Mouse (Mus musculus) midbrain, embryonic 12.5 days (tissue): ENCODE results near the gene Lclat1. TPM values are rescaled to one million over a fixed set of nuclear protein-coding genes. Genes with fewer than 3 reads are reported as not detected.

ENCODE experiments used
- ATAC-seq: fragments of 200-750 bp; cut with Nextera tagmentation; 2 replicates; pipeline ENCODE4 v1.8.0; 2017; ENCODE audit warnings: low read depth, moderate TSS enrichment, moderate library complexity; ENCODE audit not compliant: low FRiP score
- H3K27ac ChIP-seq: fragments of 300-500 bp; sonication (generic); replicated peaks from 2 replicates; pipeline ENCODE4 v1.5.1; 2016; ENCODE audit warnings: mild to moderate bottlenecking
- H3K27me3 ChIP-seq: fragments of 300-500 bp; sonication (generic); 2 replicates; pipeline ENCODE4 v1.6.1; 2016; ENCODE audit warnings: mild to moderate bottlenecking
- H3K36me3 ChIP-seq: fragments of 300-500 bp; sonication (generic); 2 replicates; pipeline ENCODE4 v1.6.1; 2016
- H3K4me1 ChIP-seq: fragments of 300-500 bp; sonication (generic); 2 replicates; pipeline ENCODE4 v1.6.1; 2016
- H3K4me2 ChIP-seq: fragments of 300-500 bp; sonication (generic); replicated peaks from 2 replicates; pipeline ENCODE4 v1.6.1; 2016; ENCODE audit warnings: mild to moderate bottlenecking, moderate library complexity
- H3K4me3 ChIP-seq: fragments of 300-500 bp; sonication (generic); 2 replicates; pipeline ENCODE4 v1.5.1; 2016; ENCODE audit warnings: mild to moderate bottlenecking
- H3K9ac ChIP-seq: fragments of 300-500 bp; sonication (generic); replicated peaks from 2 replicates; pipeline ENCODE4 v1.6.1; 2016; ENCODE audit warnings: mild to moderate bottlenecking, moderate library complexity
- H3K9me3 ChIP-seq: fragments of 300-500 bp; sonication (generic); 2 replicates; pipeline ENCODE4 v1.6.1; 2016; ENCODE audit warnings: mild to moderate bottlenecking
- WGBS: fragments of 180-500 bp; shearing (Covaris S2); methylation state at CpG from one replicate; pipeline ENCODE4 v1.1.7; 2016; 5-methylcytosine and 5-hydroxymethylcytosine counted together
- polyA plus RNA-seq: library from polyadenylated mRNA; unstranded; fragments of >200 nt; fragmentation: Nextera tagmentation; extraction: Ambion mirVana; gene quantifications from 2 replicates; pipeline ENCODE4 v1.2.1, GENCODE M21; 2016

The Lclat1 gene
- polyA plus RNA-seq, 1 experiment from 2014 or later = 8.3 TPM

GRCm38 (mm10) chr17:73194575-73194974, 86.8 kb downstream of the Lclat1 start:
- no peaks in the 10 kb centered on the region for H3K9me3 ChIP-seq
- H3K36me3 ChIP-seq = no peaks in the 10 kb centered on the region
- H3K4me3 ChIP-seq = no peak overlapping the region
- no peak for ATAC-seq
- H3K4me1 ChIP-seq = no peaks in the 10 kb centered on the region
- H3K4me2 ChIP-seq = no peak overlapping the region
- H3K27me3 ChIP-seq = no peaks in the 10 kb centered on the region
- H3K27ac ChIP-seq = no peak overlapping the region
- H3K9ac ChIP-seq = no peak overlapping the region
- WGBS = 95% methylated on average over 6 of the region's 6 CpGs

- no peak overlapping the region for H3K4me3 ChIP-seq
- H3K27ac ChIP-seq = no peak overlapping the region
- no peaks in the 10 kb centered on the region for H3K27me3 ChIP-seq
- no peaks in the 10 kb centered on the region for H3K36me3 ChIP-seq
- no peak overlapping the region for H3K9ac ChIP-seq
- no peaks in the 10 kb centered on the region for H3K9me3 ChIP-seq
- WGBS = 87% methylated on average over 2 of the region's 2 CpGs
- H3K4me1 ChIP-seq = no peaks in the 10 kb centered on the region
- no peak for ATAC-seq
- no peak overlapping the region for H3K4me2 ChIP-seq
Observed at GRCm38 (mm10) chr17:73195074-73195723, 87.4 kb downstream of the Lclat1 start.

DNA sequence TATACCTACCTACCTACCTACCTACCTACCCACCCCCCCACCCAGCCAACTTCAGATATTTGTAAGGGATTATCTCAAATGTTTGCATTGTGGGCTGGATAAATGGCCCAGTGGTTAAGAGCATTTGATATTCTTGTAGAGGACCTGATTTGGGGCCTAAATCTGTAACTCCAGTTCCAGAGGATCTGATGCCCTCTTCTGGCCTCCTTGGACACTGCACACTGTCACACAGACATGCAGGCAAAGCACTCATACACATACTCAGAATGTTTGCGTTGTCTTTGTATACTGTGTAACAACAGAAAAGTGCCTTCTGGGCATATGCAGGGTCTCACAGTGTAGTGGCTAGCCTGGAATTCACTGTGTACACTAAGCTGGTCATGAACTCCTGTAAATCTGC, 88.4 kb downstream of the Lclat1 start:
- Histone ChIP-seq H3K27me3 (no peaks in the 10 kb centered on the region), H3K9me3 (no peaks in the 10 kb centered on the region), H3K4me2 (no peak overlapping the region), H3K4me1 (no peaks in the 10 kb centered on the region), H3K27ac (no peak overlapping the region), H3K9ac (no peak overlapping the region), H3K4me3 (no peak overlapping the region), H3K36me3 (no peaks in the 10 kb centered on the region)
- no peak for ATAC-seq
- 87% methylated on average over 1 of the region's 1 CpGs for WGBS

- H3K9me3 ChIP-seq = no peaks in the 10 kb centered on the region
- no peaks in the 10 kb centered on the region for H3K36me3 ChIP-seq
- H3K4me3 ChIP-seq = no peak overlapping the region
- ATAC-seq = no peak
- H3K4me2 ChIP-seq = no peak overlapping the region
- no peak overlapping the region for H3K27ac ChIP-seq
- 74% methylated on average over 1 of the region's 1 CpGs for WGBS
- H3K4me1 ChIP-seq = no peaks in the 10 kb centered on the region
- H3K27me3 ChIP-seq = no peaks in the 10 kb centered on the region
- H3K9ac ChIP-seq = no peak overlapping the region
Observed at GRCm38 (mm10) chr17:73197724-73198123, 89.9 kb downstream of the Lclat1 start.

DNA sequence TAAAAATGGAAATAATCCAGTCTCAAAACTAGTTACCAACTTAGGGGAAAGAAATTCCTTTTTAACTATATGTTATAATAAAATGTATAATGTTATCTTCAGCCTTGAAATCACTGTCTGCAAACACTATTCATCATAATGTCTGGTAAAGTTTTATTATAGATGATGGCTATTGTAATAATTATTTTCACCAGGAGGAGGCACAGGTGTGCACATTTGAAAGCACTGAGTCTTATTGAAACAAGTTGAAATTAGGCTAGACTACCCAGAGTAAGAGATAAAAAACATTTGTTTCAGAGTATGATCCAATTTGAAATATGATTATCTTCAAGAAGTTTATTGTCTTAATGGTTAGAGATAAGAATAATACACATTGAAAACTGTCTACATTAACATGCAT, 91.6 kb downstream of the Lclat1 start:
- Histone ChIP-seq H3K4me3 (no peak overlapping the region), H3K4me2 (no peak overlapping the region), H3K27ac (no peak overlapping the region), H3K27me3 (no peaks in the 10 kb centered on the region), H3K9ac (no peak overlapping the region), H3K36me3 (no peaks in the 10 kb centered on the region), H3K4me1 (no peaks in the 10 kb centered on the region), H3K9me3 (no peaks in the 10 kb centered on the region)
- no peak for ATAC-seq

DNA sequence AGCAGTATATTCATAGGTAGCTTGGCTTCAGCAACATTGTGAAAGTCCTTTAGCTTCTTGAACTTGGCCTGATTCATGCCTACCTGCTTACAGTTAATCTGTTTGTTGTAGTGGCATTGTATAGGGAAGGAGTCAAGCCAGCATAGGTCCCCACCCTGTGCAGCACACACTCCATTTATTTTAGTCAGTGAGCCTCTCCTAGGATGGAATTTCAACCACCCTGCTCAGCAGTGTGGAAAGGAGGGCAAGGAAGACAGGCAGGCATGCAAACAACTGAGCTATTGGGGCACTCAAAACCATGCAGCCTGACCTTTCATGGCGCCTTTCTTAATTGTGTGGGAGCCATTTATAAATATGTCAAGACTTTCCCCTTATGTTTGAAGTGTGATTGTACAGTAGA, 92.6 kb downstream of the Lclat1 start:
- H3K4me1 ChIP-seq = no peaks in the 10 kb centered on the region

DNA sequence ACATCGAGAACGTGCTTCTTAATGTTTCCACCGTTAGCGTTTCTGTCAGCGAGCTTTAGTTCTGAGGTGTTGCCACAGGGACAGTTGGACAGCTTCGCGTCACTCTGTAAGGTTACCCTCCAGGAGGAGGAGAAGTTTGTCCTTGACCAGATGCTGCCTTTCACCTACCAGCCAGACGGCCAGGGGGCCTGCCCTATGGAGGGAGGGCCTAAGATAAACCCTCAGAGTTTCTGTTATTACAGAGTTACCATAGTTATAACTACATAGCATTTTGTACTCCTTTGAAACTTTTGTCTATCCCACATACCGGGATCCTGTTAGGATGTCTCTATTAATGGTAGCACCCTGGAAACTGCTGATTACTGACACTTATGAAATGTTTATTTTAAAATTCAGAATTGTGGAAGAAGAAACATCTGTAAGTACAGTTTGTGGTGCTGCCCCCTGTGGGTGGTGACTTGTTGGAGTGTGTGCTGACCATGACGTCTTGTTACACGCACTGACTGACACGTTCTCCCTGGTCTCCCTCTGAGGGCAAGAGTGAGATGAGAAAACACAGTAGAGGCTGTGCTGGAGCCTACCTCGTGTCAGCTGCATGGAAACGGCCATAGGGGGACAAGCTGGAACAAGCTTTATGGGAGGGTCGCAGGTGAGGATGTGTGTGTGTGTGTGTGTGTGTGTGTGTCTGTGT, 96.0 kb downstream of the Lclat1 start:
- Histone ChIP-seq H3K9ac (no peak overlapping the region), H3K4me2 (no peak overlapping the region), H3K4me1 (no peaks in the 10 kb centered on the region), H3K27ac (no peak overlapping the region), H3K36me3 (no peaks in the 10 kb centered on the region), H3K27me3 (no peaks in the 10 kb centered on the region), H3K9me3 (no peaks in the 10 kb centered on the region), H3K4me3 (no peak overlapping the region)
- ATAC-seq = no peak
- whole genome bisulfite sequencing = 90% methylated on average over 15 of the region's 15 CpGs

More for the DNA sequence above, 92.6 kb downstream of the Lclat1 start:
- Histone ChIP-seq H3K36me3 (no peaks in the 10 kb centered on the region), H3K27me3 (no peaks in the 10 kb centered on the region), H3K9me3 (no peaks in the 10 kb centered on the region), H3K4me3 (no peak overlapping the region), H3K9ac (no peak overlapping the region), H3K4me2 (no peak overlapping the region), H3K27ac (no peak overlapping the region)
- ATAC-seq = no peak
- WGBS = 90% methylated on average over 1 of the region's 1 CpGs

DNA sequence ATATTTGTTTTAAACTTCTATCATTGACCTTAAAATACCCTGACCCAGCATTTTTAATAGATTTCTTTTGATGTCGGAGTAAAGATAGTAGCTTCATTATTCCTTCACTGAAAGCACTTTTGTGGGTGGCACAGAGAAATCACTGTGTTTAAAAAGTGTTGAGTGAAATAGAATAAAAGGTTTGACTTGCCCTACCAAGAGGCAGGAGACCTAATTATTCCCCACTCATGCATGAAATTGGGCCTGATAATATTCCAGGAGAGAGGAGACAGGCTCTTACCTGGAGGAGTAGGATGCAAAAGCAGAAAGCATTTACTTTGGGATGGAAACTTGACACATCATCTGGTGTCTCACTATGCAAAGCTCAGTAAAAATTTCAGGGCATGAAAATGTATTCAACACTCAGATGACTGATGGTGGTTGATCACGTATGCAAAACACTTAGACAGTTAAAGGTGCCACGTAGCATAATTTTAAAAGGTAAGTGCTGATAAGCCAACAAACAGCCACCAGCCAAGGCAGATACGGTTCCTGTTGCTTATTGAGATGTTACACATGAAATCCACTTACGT, 103.3 kb downstream of the Lclat1 start:
- Histone ChIP-seq H3K9me3 (no peaks in the 10 kb centered on the region), H3K9ac (no peak overlapping the region), H3K27me3 (no peaks in the 10 kb centered on the region), H3K36me3 (no peaks in the 10 kb centered on the region), H3K27ac (no peak overlapping the region), H3K4me1 (no peaks in the 10 kb centered on the region), H3K4me2 (no peak overlapping the region), H3K4me3 (no peak overlapping the region)
- WGBS = 93% methylated on average over 5 of the region's 5 CpGs
- no peak for ATAC-seq

DNA sequence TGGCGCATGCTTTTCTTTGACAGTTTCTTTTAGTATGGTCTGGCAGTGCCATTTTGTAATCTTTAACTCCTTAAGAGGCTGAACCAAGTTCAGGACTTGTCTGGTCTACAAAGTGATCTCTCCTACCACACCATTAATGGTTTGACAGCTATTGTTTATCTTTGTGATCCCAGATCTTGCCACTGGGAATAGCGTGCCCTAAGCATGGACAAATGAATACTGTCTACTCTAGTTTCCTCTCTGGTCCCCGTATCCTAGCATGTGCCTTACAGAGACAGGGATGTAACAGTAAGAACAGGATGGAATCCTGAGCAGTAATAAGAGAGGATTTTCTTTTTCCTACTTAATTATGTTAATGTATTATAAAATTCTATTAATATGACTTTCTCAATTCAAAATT, 105.0 kb downstream of the Lclat1 start:
- Histone ChIP-seq H3K9me3 (no peaks in the 10 kb centered on the region), H3K27me3 (no peaks in the 10 kb centered on the region), H3K9ac (no peak overlapping the region), H3K27ac (no peak overlapping the region), H3K36me3 (no peaks in the 10 kb centered on the region), H3K4me2 (no peak overlapping the region), H3K4me1 (no peaks in the 10 kb centered on the region), H3K4me3 (no peak overlapping the region)
- 89% methylated on average over 3 of the region's 3 CpGs for WGBS
- ATAC-seq = no peak

- Histone ChIP-seq H3K9me3 (no peaks in the 10 kb centered on the region), H3K27me3 (no peaks in the 10 kb centered on the region), H3K36me3 (no peaks in the 10 kb centered on the region), H3K4me1 (no peaks in the 10 kb centered on the region), H3K4me3 (no peak overlapping the region), H3K27ac (no peak overlapping the region), H3K4me2 (no peak overlapping the region), H3K9ac (no peak overlapping the region)
- ATAC-seq = no peak
- 86% methylated on average over 1 of the region's 1 CpGs for WGBS
Observed at GRCm38 (mm10) chr17:73213187-73213586, 105.4 kb downstream of the Lclat1 start.

- Histone ChIP-seq H3K36me3 (no peaks in the 10 kb centered on the region), H3K4me3 (no peak overlapping the region), H3K9ac (no peak overlapping the region), H3K9me3 (no peaks in the 10 kb centered on the region), H3K27ac (no peak overlapping the region), H3K27me3 (no peaks in the 10 kb centered on the region), H3K4me2 (no peak overlapping the region), H3K4me1 (no peaks in the 10 kb centered on the region)
- 87% methylated on average over 2 of the region's 2 CpGs for WGBS
- ATAC-seq = no peak
Observed at GRCm38 (mm10) chr17:73213677-73214076, 105.9 kb downstream of the Lclat1 start.

- H3K4me1 ChIP-seq = peaks cover 5% of the 10 kb centered on the region; the same call in 1 of the 2 replicates
- H3K4me2 ChIP-seq = no peak overlapping the region
- no peaks in the 10 kb centered on the region for H3K27me3 ChIP-seq
- no peak overlapping the region for H3K4me3 ChIP-seq
- ATAC-seq = no peak
- WGBS = 92% methylated on average over 3 of the region's 3 CpGs
- H3K9me3 ChIP-seq = no peaks in the 10 kb centered on the region
- H3K36me3 ChIP-seq = no peaks in the 10 kb centered on the region
- H3K9ac ChIP-seq = no peak overlapping the region
- H3K27ac ChIP-seq = no peak overlapping the region
Observed at GRCm38 (mm10) chr17:73217274-73217673, 109.5 kb downstream of the Lclat1 start.
